Mouse (Mus musculus) spleen, adult 2 months (tissue): ENCODE data around the gene Gm20388. TPM values are rescaled to one million over a fixed set of nuclear protein-coding genes. Genes with fewer than 3 reads are reported as not detected.

Experiments
- DNase-seq, 2 experiments: peaks; one replicate each; pipeline versions ENCODE4 v3.0.0 to v3.0.0-alpha.2; 2012 to 2021; ENCODE audit warnings: low spot score in 2 of 2, low read depth in 1 of 2
- H3K27ac ChIP-seq: fragments of 200-500 bp; 2 replicates; pipeline ENCODE4 v1.5.1; 2012; ENCODE audit warnings: low read length, inconsistent platforms; ENCODE audit not compliant: insufficient read depth
- H3K27me3 ChIP-seq: fragments of 200-500 bp; 2 replicates; pipeline ENCODE4 v1.6.1; 2012; ENCODE audit warnings: mild to moderate bottlenecking, moderate library complexity, low read length, inconsistent platforms; ENCODE audit not compliant: control insufficient read depth, insufficient read depth
- H3K36me3 ChIP-seq: fragments of 200-500 bp; 2 replicates; pipeline ENCODE4 v1.6.1; 2012; ENCODE audit warnings: mild to moderate bottlenecking, low read length, inconsistent platforms; ENCODE audit not compliant: control insufficient read depth, insufficient read depth
- H3K4me1 ChIP-seq: fragments of 200-500 bp; 2 replicates; pipeline ENCODE4 v1.6.1; 2011; ENCODE audit warnings: inconsistent platforms; ENCODE audit not compliant: control insufficient read depth, insufficient read depth, insufficient read length
- H3K4me3 ChIP-seq: fragments of 200-500 bp; 2 replicates; pipeline ENCODE4 v1.5.1; 2011; ENCODE audit warnings: mild to moderate bottlenecking, inconsistent platforms; ENCODE audit not compliant: insufficient read depth, insufficient read length; ENCODE audit errors: extremely low read depth
- CTCF ChIP-seq: fragments of 200-500 bp; IDR thresholded peaks from 2 replicates; pipeline ENCODE4 v1.5.1; 2011; ENCODE audit warnings: mild to moderate bottlenecking, inconsistent platforms; ENCODE audit not compliant: insufficient read depth, insufficient read length, insufficient replicate concordance; ENCODE audit errors: extremely low read depth
- POLR2A ChIP-seq: fragments of 200-500 bp; IDR thresholded peaks from 2 replicates; pipeline ENCODE4 v1.6.1; 2011; ENCODE audit warnings: low read depth, low read length, inconsistent platforms
- WGBS: fragments of 180-500 bp; shearing (Covaris S2); methylation state at CpG from one replicate; pipeline ENCODE4 v1.1.7; 2018; 5-methylcytosine and 5-hydroxymethylcytosine counted together
- polyA plus RNA-seq: library from polyadenylated mRNA; depleted of rRNA; stranded (reverse); fragments of >200 nt; gene quantifications from 2 replicates; pipeline ENCODE4 v1.2.3, GENCODE M21; 2012

The Gm20388 gene
- polyA plus RNA-seq, 1 experiment, result 26.1 TPM

DNA sequence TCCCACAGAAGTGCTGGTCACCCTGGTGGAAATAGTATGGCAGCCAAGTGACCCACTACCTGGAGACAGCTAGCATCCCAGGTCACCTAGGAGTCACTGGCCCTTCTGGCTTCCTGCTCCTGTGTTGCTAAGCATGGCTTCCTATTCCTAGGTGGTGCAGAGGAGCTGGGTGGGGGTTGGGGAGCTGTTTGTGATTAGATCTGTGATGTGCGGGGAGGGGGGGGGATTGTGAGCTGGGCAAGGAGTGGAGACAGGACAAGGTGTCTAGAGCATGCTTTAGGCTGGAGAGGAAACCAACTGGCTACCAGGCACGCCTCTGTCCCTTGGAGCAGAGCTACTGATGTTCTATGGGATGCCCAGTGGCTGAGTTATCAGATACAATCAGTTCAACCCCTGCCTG lies 561.1 kb downstream of the Gm20388 start:
- Histone ChIP-seq H3K4me1 (peaks cover 5% of the 10 kb centered on the region; the same call in 1 of the 2 replicates), H3K27me3 (no peaks in the 10 kb centered on the region), H3K4me3 (no peak overlapping the region), H3K36me3 (no peaks in the 10 kb centered on the region), H3K27ac (no peak overlapping the region)
- DNase-seq, result no peak
- 79% methylated on average over 2 of the region's 2 CpGs for WGBS
- no peak for TF ChIP-seq POLR2A
- TF ChIP-seq CTCF, result no peak

GRCm38 (mm10) chr8:120472230-120472629 lies 561.6 kb downstream of the Gm20388 start:
- Histone ChIP-seq H3K27ac (no peak overlapping the region), H3K4me1 (peaks cover 5% of the 10 kb centered on the region; the same call in 1 of the 2 replicates), H3K36me3 (no peaks in the 10 kb centered on the region), H3K4me3 (no peak overlapping the region), H3K27me3 (no peaks in the 10 kb centered on the region)
- TF ChIP-seq CTCF, result no peak
- 96% methylated on average over 16 of the region's 16 CpGs for WGBS
- DNase-seq, result no peak

DNA sequence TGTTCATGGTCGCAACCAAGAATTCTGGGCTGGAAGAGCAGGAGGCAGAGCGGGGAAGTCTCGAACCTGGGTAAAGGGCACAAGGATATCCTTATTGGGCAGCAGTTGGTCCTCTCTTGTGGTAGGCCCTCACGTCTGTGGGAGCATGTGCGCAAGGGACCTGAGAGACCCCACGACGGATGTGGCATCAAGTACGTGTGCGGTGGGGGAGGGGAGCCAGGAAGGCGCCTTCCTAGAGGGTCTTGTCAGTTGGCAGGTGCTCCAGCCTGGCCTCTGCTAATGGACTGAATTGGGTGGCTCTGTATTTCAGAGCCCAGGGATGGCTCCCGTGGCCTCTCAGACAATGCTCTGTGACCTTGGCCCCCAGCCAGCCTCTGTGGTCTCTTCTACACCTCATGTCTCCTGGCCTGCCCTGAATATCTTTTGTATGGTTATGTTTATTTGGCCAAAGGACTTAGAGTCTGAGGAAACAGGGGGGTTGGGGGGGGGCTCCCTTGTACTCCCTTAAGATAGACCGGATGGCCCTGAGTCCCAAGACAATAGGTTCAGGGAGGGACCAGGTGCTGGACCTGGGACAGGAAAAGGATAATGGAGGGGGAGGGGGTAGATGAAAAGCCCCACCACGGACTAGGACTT lies 563.2 kb downstream of the Gm20388 start:
- DNase-seq, result no peak
- no peak overlapping the region for H3K27ac ChIP-seq

GRCm38 (mm10) chr8:120474496-120475235 lies 564.0 kb downstream of the Gm20388 start:
- no peaks in the 10 kb centered on the region for H3K27me3 ChIP-seq
- DNase-seq, result no peak
- no peaks in the 10 kb centered on the region for H3K36me3 ChIP-seq
- H3K27ac ChIP-seq, result no peak overlapping the region
- H3K4me1 ChIP-seq, result peaks cover 5% of the 10 kb centered on the region; the same call in 1 of the 2 replicates
- no peak overlapping the region for H3K4me3 ChIP-seq
- WGBS, result 79% methylated on average over 11 of the region's 11 CpGs
- TF ChIP-seq POLR2A (no peak), CTCF (no peak)

More for the DNA sequence above, 563.2 kb downstream of the Gm20388 start:
- TF ChIP-seq POLR2A, result no peak
- TF ChIP-seq CTCF, result no peak
- Histone ChIP-seq H3K36me3 (no peaks in the 10 kb centered on the region), H3K4me3 (no peak overlapping the region), H3K27me3 (no peaks in the 10 kb centered on the region), H3K4me1 (peaks cover 5% of the 10 kb centered on the region; the same call in 1 of the 2 replicates)
- 60% methylated on average over 13 of the region's 13 CpGs for WGBS

GRCm38 (mm10) chr8:120475462-120476201 lies 565.0 kb downstream of the Gm20388 start:
- H3K4me1 ChIP-seq, result peaks cover 5% of the 10 kb centered on the region; the same call in 1 of the 2 replicates
- no peaks in the 10 kb centered on the region for H3K36me3 ChIP-seq
- H3K4me3 ChIP-seq, result no peak overlapping the region
- 71% methylated on average over 10 of the region's 10 CpGs for WGBS
- no peak overlapping the region for H3K27ac ChIP-seq
- no peaks in the 10 kb centered on the region for H3K27me3 ChIP-seq
- TF ChIP-seq CTCF (no peak), POLR2A (no peak)
- DNase-seq, result peak in 1 of 2 experiments; percentile 63

DNA sequence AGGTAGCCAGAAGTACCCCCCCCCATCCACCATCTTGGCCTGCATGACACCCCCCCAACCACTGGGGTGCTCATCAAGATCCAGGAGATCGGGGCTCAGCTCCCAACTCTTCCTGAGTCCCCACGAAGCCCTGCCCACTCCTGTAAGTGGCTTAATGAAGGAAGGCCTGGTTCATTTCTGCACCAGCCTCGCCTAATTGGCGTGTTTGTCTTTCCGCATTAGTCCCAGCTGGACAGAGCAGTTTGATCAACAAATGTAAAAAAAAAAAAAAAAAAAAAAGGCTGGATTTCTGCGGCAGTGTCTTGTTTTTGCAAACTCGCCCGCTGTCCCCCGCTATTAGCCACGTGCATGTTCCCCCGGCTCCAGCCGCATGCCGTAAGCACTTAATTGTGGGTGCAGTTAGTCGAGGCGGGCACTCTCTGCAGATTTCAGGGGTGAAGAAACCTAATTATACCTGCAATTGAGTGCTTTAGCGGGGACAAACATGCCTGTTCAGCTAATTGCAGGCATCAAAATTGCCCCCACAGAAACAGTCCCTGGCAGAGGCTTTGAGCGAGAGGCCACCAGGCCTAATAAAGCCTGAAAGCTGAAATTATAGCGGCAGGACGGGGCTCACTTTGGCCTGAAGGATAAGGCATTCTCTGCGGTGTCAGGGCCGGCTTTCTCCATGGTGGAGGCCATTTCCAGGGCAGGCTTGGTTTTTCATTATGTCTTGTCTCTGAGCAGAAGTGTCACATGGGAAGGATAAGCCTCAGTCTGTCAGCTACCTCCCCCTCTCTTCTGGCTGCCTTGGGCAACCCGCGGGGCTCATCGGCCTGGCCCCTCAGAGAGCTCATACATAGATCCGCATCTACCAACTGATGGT lies 566.3 kb downstream of the Gm20388 start:
- WGBS, result 95% methylated on average over 25 of the region's 25 CpGs
- H3K27ac ChIP-seq, result no peak overlapping the region
- H3K4me1 ChIP-seq, result peaks cover 5% of the 10 kb centered on the region; the same call in 1 of the 2 replicates
- H3K36me3 ChIP-seq, result no peaks in the 10 kb centered on the region
- no peak for DNase-seq
- no peak overlapping the region for H3K4me3 ChIP-seq
- TF ChIP-seq CTCF (no peak), POLR2A (no peak)
- no peaks in the 10 kb centered on the region for H3K27me3 ChIP-seq
